Mouse (Mus musculus) kidney, adult 2 months (tissue): ENCODE data around the gene Tent5c.

ENCODE experiments used
- CTCF ChIP-seq: fragments of 200-500 bp; conservative IDR thresholded peaks from 2 replicates; pipeline ENCODE4 v1.5.1; 2011; ENCODE audit warnings: low read depth, mild to moderate bottlenecking, control low read depth, low read length, moderate library complexity, mixed read lengths; ENCODE audit not compliant: insufficient read depth, insufficient read length
- POLR2A ChIP-seq: fragments of 200-500 bp; IDR thresholded peaks from one replicate; pipeline ENCODE4 v1.6.1; 2011; ENCODE audit warnings: low read depth, low read length, control low read depth

- TF ChIP-seq POLR2A (no peak), CTCF (no peak)
Observed at GRCm38 (mm10) chr3:100480251-100481005, 8.7 kb downstream of the Tent5c start.
